In the genomic region with DNA sequence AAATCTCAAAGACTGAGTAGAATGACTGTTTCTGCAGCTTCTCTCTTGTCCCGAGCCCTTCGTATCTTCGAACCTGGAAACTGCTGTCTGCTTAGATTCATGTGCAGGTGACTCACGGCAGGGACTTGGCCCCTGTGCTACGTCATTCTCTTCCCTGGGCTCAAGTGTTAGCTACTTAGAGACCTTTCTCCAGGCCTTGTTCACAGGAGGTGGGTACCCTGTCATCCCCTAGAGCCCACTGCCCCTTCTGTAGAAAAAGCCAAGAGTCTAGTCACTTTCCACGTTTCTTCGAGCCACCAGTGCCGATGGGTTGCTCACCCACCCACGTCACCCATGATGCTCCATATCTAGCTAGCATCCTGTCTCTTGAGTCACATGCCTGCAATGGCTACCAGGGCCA, we compare ENCODE assay signal across 21 mouse cellular contexts.
A peak's percentile ranks its signal among the peaks of the same experiment; 100 is the strongest.
DNase-seq lines count a peak whose midpoint lies in the region; ATAC-seq lines count a peak whose summit lies in the region.
"Had no signal": no experiment of that assay in that cellular context is flagged by ENCODE, and none has a peak within 500 bp of the region (broad histone marks: within the 10 kb centered on the region; RNA-seq: fewer than 3 reads in every experiment).

No protein-coding gene starts in this region.

- H3K27ac ChIP-seq in heart, embryonic 12.5 days (ENCODE audit: poor library complexity, severe bottlenecking), result no peak overlapping the region
- 0 out of 2 replicates have a peak overlapping the region, but pooled peaks have one; percentile 19 for H3K27ac ChIP-seq in limb, embryonic 10.5 days

- H3K9ac ChIP-seq in heart, embryonic 12.5 days, result no peak overlapping the region

- no peak for DNase-seq in cerebellum, postnatal 25 days
- peak; percentile 64 for DNase-seq in heart, adult 11 months
- DNase-seq in limb, embryonic 10.5 days (ENCODE audit: low spot score), result no peak
- DNase-seq in embryo, embryonic 11 days, result no peak
- DNase-seq: adrenal gland, adult 2 months; adrenal gland, adult 8-10 months; adrenal gland, postnatal 10 days; adrenal gland, postnatal 14 days; adrenal gland, postnatal 25 days; adrenal gland, postnatal 36 days; B cell, adult 2 months; cerebellum, adult 11 months; cerebellum, adult 11-12 months; cerebellum, adult 18-20 months; cerebellum, adult 2 months had no signal

- H3K27me3 ChIP-seq in heart, embryonic 12.5 days (replicated peaks), result no peaks in the 10 kb centered on the region
- no peaks in the 10 kb centered on the region for H3K27me3 ChIP-seq in limb, embryonic 10.5 days (ENCODE audit: low read depth, poor library complexity, severe bottlenecking)

- 85% methylated on average over 9 of the region's 9 CpGs for WGBS in heart, embryonic 12.5 days
- WGBS in limb, embryonic 10.5 days, result 92% methylated on average over 9 of the region's 9 CpGs

- H3K4me1 ChIP-seq in heart, embryonic 12.5 days (replicated peaks), result no peaks in the 10 kb centered on the region
- H3K4me1 ChIP-seq in limb, embryonic 10.5 days, result peaks cover 4% of the 10 kb centered on the region; the same call in 1 of the 2 replicates

- H3K36me3 ChIP-seq in heart, embryonic 12.5 days, result no peaks in the 10 kb centered on the region
- H3K36me3 ChIP-seq in limb, embryonic 10.5 days, result no peaks in the 10 kb centered on the region
- H3K36me3 ChIP-seq: G1E had no signal

- no peak overlapping the region for H3K4me2 ChIP-seq in heart, embryonic 12.5 days

- H3K4me3 ChIP-seq in heart, embryonic 12.5 days, result no peak overlapping the region
- no peak overlapping the region for H3K4me3 ChIP-seq in limb, embryonic 10.5 days

- H3K9me3 ChIP-seq in heart, embryonic 12.5 days (replicated peaks), result peaks cover 3% of the 10 kb centered on the region; the same call in 1 of the 2 replicates
- no peaks in the 10 kb centered on the region for H3K9me3 ChIP-seq in limb, embryonic 10.5 days (replicated peaks)

- ATAC-seq in cerebellum, adult (ENCODE audit: insufficient number of reproducible peaks, low FRiP score, low TSS enrichment), result 0 out of 2 replicates have a peak, but pooled peaks have one; percentile 52
- no peak for ATAC-seq in heart, embryonic 12.5 days (ENCODE audit: insufficient number of reproducible peaks, low FRiP score)
- ATAC-seq: activated CD4-positive, CD25-positive, alpha-beta regulatory T cell, adult 4 months; CD4-positive, CD25-positive, alpha-beta regulatory T cell, adult 4 months; Patski had no signal
